Mouse (Mus musculus) small intestine, adult 2 months (tissue): ENCODE data around the gene Arhgap18. TPM values are rescaled to one million over a fixed set of nuclear protein-coding genes. Genes with fewer than 3 reads are reported as not detected.

Experiments
- H3K27ac ChIP-seq: fragments of 200-500 bp; 2 replicates; pipeline ENCODE4 v1.5.1; 2012; ENCODE audit warnings: low read depth, low read length, control low read depth, inconsistent platforms; ENCODE audit not compliant: insufficient read depth
- H3K27me3 ChIP-seq: fragments of 200-500 bp; 2 replicates; pipeline ENCODE4 v1.6.1; 2012; ENCODE audit warnings: mild to moderate bottlenecking, moderate library complexity, low read length, inconsistent platforms; ENCODE audit not compliant: control insufficient read depth, insufficient read depth
- H3K36me3 ChIP-seq: fragments of 200-500 bp; 2 replicates; pipeline ENCODE4 v1.6.1; 2012; ENCODE audit warnings: mild to moderate bottlenecking, low read length, control low read depth, inconsistent platforms; ENCODE audit not compliant: control insufficient read depth, insufficient read depth
- H3K4me1 ChIP-seq: fragments of 200-500 bp; 2 replicates; pipeline ENCODE4 v1.6.1; 2012; ENCODE audit warnings: low read length, inconsistent platforms, mixed read lengths; ENCODE audit not compliant: control insufficient read depth, insufficient read depth, insufficient read length
- H3K4me3 ChIP-seq: fragments of 200-500 bp; 2 replicates; pipeline ENCODE4 v1.5.1; 2012; ENCODE audit warnings: low read depth, mild to moderate bottlenecking, control low read depth, inconsistent platforms, low read length, moderate library complexity
- CTCF ChIP-seq: fragments of 200-500 bp; IDR thresholded peaks from 2 replicates; pipeline ENCODE4 v1.5.1; 2012; ENCODE audit warnings: low read depth, mild to moderate bottlenecking, control low read depth, inconsistent platforms, low read length, moderate library complexity, mixed read lengths; ENCODE audit not compliant: insufficient replicate concordance, insufficient read length; ENCODE audit errors: extremely low read depth
- POLR2A ChIP-seq: fragments of 200-500 bp; IDR thresholded peaks from 2 replicates; pipeline ENCODE4 v1.6.1; 2012; ENCODE audit warnings: low read depth, mild to moderate bottlenecking, control low read depth, inconsistent platforms, low read length, moderate library complexity
- WGBS: fragments of 180-500 bp; shearing (Covaris S2); methylation state at CpG from one replicate; pipeline ENCODE4 v1.1.7; 2018; 5-methylcytosine and 5-hydroxymethylcytosine counted together
- polyA plus RNA-seq: library from polyadenylated mRNA; depleted of rRNA; stranded (reverse); fragments of >200 nt; gene quantifications from 2 replicates; pipeline ENCODE4 v1.2.3, GENCODE M21; 2012

Gene Arhgap18
- polyA plus RNA-seq, 1 experiment: 2.6 TPM

DNA sequence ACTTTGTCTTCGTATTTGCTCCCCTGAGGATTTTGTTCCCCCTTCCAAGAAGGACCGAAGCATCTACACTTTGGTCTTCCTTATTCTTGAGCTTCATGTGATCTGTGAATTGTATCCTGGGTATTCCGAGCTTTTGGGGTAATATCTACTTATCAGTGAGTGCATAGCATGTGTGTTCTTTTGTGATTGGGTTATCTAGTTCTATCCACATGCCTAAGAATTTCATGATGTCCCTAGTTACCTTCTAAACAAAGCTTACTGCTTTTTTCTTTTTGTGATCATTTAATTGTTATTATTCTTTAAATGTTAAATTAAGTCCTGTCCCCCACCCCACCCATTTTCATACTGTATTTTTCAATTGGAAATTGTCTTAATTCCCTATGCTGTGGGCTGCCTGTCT is 78.8 kb downstream of the Arhgap18 start:
- Histone ChIP-seq H3K27me3 (no peaks in the 10 kb centered on the region), H3K36me3 (no peaks in the 10 kb centered on the region), H3K4me1 (peaks cover 7% of the 10 kb centered on the region; the same call in 1 of the 2 replicates), H3K27ac (no peak overlapping the region), H3K4me3 (no peak overlapping the region)
- TF ChIP-seq CTCF (no peak), POLR2A (no peak)
- 92% methylated on average over 3 of the region's 3 CpGs for WGBS

DNA sequence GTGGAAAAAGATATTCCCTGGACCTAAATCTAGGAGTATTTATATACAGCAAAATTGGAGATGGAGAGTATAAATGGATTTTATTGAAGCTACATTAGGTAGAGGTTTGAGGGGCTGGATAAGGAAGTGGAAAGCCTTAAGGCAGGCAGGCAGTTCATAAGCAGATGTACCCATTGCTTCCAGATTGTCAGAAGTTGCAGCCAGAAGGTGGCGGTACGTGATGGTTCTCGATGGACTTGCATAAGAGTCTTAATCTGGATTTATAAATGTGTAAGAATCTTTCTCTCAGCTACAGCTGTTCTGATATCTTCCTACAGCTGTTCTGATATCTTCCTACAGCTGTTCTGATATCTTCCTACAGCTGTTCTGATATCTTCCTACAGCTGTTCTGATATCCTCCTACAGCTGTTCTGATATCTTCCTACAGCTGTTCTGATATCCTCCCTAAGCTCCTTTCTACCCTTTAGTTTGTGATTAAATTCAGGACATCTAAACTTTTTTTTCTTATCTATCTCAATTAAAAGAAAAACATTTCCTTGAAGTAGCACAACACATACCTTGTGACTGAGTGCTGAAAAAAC is 79.5 kb downstream of the Arhgap18 start:
- WGBS: 75% methylated on average over 3 of the region's 3 CpGs
- Histone ChIP-seq H3K27me3 (no peaks in the 10 kb centered on the region), H3K4me3 (no peak overlapping the region), H3K27ac (no peak overlapping the region), H3K4me1 (peaks cover 5% of the 10 kb centered on the region; the same call in 1 of the 2 replicates), H3K36me3 (no peaks in the 10 kb centered on the region)
- no peak for TF ChIP-seq CTCF
- no peak for TF ChIP-seq POLR2A

DNA sequence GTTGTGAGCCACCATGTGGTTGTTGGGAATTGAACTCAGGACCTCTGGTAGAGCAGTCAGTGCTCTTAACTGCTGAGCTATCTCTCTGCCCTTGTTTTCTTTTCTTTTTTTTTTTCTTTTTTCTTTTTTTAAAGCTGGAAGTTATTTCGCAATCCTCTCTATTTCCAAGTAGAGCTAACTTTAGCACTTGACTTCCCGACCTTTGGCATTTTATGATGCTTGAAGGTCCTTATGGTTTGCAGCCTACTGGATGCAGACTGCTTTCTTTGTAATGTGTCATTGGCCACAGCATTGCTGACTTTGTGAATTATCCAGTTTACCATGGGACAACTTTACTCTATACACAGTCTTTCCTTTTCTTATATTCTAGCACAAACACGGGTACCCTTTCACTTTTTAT is 80.2 kb downstream of the Arhgap18 start:
- Histone ChIP-seq H3K36me3 (no peaks in the 10 kb centered on the region), H3K4me3 (no peak overlapping the region), H3K27me3 (no peaks in the 10 kb centered on the region), H3K4me1 (peaks cover under 1% of the 10 kb centered on the region; the same call in 1 of the 2 replicates), H3K27ac (no peak overlapping the region)
- 36% methylated on average over 3 of the region's 3 CpGs for WGBS
- TF ChIP-seq CTCF (no peak), POLR2A (no peak)

DNA sequence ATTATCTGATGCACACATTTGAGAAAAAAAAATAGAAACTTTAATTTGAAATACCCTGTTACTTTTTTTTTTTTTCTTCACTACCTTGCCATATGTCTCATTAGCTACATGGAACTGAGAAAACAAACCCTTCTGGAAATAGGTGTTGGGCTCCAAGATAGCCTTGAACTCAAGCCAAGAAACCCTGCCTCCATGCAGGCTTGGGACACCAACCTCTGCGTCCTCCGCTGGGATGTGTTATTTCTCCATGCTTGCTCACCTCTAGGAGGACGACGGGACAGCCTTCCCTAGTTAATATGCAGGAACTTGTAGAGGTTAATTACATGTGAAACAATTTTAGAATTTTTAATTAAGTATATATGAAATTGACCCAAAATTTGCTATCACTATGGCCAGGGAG is 96.1 kb downstream of the Arhgap18 start:
- peaks cover 3% of the 10 kb centered on the region; the same call in 1 of the 2 replicates for H3K4me1 ChIP-seq
- H3K27me3 ChIP-seq: no peaks in the 10 kb centered on the region
- H3K27ac ChIP-seq: no peak overlapping the region
- H3K4me3 ChIP-seq: no peak overlapping the region
- peaks cover 20% of the 10 kb centered on the region for H3K36me3 ChIP-seq
- no peak for TF ChIP-seq POLR2A
- TF ChIP-seq CTCF: no peak
- WGBS: 46% methylated on average over 4 of the region's 4 CpGs

DNA sequence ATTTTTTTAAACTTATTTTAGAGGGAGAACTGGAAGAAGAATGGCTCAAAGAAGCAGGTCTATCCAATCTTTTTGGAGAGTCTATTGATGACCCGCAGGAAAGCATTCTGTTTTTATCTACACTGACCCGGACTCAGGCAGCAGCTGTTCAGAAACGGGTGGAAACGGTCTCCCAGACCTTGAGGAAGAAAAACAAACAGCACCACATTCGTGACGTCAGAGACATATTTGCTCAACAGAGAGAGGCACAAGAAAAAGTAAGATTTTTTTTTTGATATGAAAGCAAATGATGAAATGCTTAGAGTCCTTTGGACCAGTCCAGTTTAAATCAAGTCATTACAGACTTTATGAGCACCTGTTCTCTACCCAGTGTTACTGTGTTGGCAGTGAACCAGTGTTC is 96.6 kb downstream of the Arhgap18 start:
- no peak for TF ChIP-seq POLR2A
- TF ChIP-seq CTCF: no peak
- WGBS: 21% methylated on average over 6 of the region's 6 CpGs
- Histone ChIP-seq H3K27ac (no peak overlapping the region), H3K36me3 (peaks cover 20% of the 10 kb centered on the region), H3K4me3 (no peak overlapping the region), H3K27me3 (no peaks in the 10 kb centered on the region), H3K4me1 (peaks cover 3% of the 10 kb centered on the region; the same call in 1 of the 2 replicates)

DNA sequence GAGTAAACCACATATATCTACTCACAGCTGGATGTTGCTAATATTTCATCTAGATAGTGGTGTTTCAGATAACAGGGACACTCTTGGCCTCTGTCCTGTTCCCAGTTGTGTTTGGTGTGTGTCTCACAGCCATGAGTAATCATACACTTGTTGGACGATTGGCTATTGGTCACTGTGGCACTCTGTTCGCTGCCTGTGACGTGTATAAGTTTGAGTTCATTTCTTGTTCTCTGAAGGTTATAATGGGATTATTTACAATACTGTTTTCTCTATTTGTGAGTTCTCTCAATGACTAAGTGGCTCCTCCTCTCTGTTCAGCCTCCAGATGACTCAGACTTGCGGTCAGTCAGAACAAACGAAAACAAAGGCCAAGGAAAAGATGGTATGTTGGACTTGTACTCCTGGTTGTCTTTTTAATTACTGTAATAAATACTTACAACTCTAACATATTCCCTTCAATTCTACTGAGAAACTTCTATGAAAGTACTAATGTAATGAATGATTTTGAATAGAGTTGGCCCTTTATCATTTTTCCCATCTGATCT is 101.4 kb downstream of the Arhgap18 start:
- Histone ChIP-seq H3K27ac (no peak overlapping the region), H3K27me3 (no peaks in the 10 kb centered on the region), H3K4me3 (no peak overlapping the region), H3K36me3 (peaks cover 23% of the 10 kb centered on the region), H3K4me1 (peaks cover 4% of the 10 kb centered on the region; the same call in 1 of the 2 replicates)
- TF ChIP-seq POLR2A (no peak), CTCF (no peak)
- WGBS: 64% methylated on average over 5 of the region's 5 CpGs

DNA sequence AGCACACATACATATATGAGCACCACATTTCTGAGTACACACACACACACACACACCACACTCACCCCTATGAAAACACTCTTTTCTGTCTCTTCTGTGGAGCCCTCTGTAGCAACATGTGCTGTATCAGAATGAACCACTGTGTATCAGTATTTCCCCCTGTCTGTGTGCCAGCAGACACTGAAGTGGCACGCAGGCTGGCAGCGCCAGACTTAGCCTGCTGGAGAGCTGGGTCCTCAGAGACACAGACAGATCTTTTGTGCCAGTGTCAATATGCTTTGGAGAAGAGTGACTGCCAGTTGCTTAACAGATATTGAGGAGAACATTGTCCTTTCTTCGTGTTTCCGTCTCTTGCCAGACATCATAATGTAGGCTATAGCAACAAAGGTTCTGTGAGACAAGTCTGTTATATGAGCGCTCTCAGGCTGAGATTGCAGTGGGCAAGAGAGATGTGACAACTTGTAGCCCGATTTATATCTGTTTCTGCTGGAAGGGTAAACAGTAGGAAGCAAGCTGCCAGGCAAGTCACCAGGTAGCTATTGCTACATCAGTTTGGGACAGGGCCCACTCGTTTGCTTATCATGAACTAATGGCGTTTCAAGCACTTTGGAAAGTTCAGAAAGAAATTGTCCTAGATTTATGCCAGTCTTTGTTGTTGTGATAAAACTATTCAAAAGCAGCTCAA is 102.8 kb downstream of the Arhgap18 start:
- H3K36me3 ChIP-seq: peaks cover 20% of the 10 kb centered on the region
- WGBS: 75% methylated on average over 8 of the region's 8 CpGs

More for the DNA sequence above, 102.8 kb downstream of the Arhgap18 start:
- TF ChIP-seq POLR2A (no peak), CTCF (no peak)
- no peak overlapping the region for H3K4me3 ChIP-seq
- H3K27ac ChIP-seq: no peak overlapping the region
- H3K4me1 ChIP-seq: peaks cover 2% of the 10 kb centered on the region; the same call in 1 of the 2 replicates
- H3K27me3 ChIP-seq: no peaks in the 10 kb centered on the region
